Mouse (Mus musculus) kidney, adult 2 months (tissue): Measurements from ENCODE around the gene Pga5.

Source experiments
- CTCF ChIP-seq: fragments of 200-500 bp; conservative IDR thresholded peaks from 2 replicates; pipeline ENCODE4 v1.5.1; 2011; ENCODE audit warnings: low read depth, mild to moderate bottlenecking, control low read depth, low read length, moderate library complexity, mixed read lengths; ENCODE audit not compliant: insufficient read depth, insufficient read length
- POLR2A ChIP-seq: fragments of 200-500 bp; IDR thresholded peaks from one replicate; pipeline ENCODE4 v1.6.1; 2011; ENCODE audit warnings: low read depth, low read length, control low read depth

GRCm38 (mm10) chr19:10719751-10720150 is 41.9 kb upstream of the Pga5 start:
- TF ChIP-seq CTCF: no peak
- no peak for TF ChIP-seq POLR2A
